Mouse (Mus musculus): ENCODE results near the gene Man2a1.

Man2a1 gene

DNA sequence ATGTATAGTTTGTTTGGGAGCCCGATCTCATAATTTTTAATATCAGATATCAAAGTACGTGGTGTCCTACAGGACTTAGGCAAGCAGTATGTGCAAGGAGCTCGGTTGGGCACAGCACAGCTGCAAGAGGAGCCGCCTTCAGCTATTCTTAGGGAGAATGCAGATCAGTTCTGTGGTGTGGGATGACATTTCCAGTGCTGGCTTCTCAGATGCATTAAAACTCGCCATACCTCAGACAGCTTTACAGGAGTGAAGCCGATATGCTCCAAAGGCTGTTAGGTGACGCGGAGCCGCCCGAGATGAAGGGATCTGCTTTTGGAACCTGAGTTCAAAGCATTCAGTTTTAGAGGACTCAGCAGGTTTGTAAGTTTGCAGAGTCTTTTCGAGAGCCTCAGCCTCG is 30.0 kb downstream of the Man2a1 start:
- no peak for DNase-seq

DNA sequence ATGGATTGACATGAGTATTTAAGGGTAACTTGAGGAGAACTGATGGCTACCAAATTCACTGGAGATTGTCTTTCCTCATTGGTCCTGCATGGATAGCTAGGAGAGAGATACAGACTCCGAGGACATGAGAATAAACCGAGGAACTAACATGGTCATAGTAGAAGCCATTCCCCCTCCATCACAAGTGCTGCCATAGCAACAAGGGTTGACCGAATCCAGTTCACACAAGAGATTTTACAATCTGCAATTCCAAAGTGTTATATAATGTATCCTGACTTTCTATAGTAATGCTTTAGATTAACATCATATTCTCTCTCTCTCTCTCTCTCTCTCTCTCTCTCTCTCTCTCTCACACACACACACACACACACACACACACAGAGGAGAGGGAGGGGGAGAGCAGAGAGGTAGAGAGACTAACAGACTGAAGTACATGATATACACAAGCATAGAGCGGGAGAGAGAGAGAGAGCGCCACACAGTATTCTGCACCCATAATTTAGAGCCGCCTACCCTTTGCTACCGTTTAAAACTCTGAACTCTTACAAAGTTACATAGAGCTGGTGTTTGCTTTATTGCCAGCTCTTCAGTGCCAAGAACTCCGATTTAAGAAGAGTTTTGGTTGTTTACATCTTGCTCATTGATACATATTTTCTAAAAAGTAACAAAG is 37.5 kb downstream of the Man2a1 start:
- no peak for DNase-seq

DNA sequence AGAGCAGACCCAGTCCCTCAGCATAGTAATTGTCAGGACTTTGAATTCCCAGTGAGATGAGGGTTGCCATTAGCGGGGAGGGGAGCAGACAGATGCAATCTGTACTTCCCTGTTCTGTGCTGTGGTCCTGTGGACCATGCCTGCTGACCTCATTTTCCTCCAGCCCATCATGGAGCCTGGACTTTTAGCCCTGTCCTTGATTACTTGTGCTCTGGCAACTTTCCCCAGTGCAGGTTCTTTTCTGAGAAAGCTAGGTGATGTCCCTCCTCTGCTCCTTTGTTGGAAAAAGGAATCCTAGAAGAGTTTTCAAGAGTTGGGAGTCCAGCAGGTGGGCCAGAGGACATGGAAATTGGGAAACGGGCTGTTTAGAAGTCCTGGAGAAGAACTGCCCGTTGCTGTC is 40.8 kb downstream of the Man2a1 start:
- no peak for DNase-seq

- no peak for DNase-seq
Measured at GRCm38 (mm10) chr17:64643644-64644043, 43.1 kb downstream of the Man2a1 start.

- no peak for DNase-seq
Measured at GRCm38 (mm10) chr17:64644888-64645605, 44.5 kb downstream of the Man2a1 start.

DNA sequence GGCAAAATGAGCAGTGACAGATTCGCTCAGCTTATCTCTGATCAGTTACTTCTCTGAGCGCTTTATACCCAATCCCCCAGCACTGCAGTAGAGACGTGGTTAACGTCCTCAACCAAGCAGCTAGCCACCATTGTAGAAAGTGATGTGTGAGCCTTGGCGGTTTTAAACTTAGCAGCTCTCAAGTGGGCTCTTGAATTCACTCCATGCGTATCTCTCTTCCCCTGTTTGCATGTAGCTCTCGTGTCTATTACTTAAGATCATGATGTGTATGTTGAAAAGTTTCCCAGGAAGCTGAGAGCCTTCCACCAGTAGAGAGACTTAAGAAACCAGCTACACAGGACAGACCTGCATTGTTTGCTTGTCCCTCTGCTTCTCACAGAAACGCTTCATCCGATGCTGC is 46.9 kb downstream of the Man2a1 start:
- no peak for DNase-seq

- no peak for DNase-seq
Measured at GRCm38 (mm10) chr17:64650702-64651101, 50.2 kb downstream of the Man2a1 start.

DNA sequence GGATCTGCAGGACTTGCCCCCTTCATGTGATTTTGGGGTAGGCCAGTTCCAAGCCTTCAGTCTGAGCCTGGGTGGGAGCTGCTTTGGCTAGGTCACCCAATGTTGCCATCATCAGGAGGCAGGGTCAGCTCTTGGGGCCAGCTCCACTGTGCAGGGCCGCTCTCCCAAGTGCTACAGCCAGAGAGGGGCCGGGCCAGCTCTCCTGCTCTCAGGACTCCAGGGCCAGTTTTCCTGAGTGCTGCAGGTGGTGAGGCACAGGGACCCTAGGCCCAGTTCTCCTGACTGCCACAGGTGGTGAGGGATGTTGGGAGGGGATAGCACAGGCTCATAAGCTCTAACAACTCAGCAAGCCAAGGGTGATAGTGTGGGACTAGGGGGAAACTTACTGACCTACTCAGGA is 53.1 kb downstream of the Man2a1 start:
- DNase-seq: no peak

GRCm38 (mm10) chr17:64659682-64660081 is 59.1 kb downstream of the Man2a1 start:
- DNase-seq: no peak

GRCm38 (mm10) chr17:64666518-64666917 is 66.0 kb downstream of the Man2a1 start:
- no peak for DNase-seq

GRCm38 (mm10) chr17:64668504-64668903 is 68.0 kb downstream of the Man2a1 start:
- DNase-seq: no peak

DNA sequence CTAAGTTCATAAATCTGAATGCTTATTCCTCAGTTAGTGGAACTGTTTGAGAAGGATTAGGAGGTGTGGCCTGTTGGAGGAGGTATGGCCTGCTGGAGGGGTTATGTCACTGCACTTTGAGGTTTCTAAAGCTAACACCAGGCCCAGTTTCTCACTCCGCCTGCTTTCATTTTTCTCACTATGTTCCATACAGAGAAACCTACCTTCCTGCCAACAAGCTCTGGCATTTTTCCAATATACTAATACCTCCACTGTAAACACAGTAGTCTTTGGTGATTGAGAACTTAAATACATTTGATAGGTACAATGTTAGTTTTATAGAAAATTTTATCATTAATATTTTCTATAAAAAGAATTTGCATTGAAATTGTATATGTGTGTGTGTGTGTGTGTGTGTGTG is 73.9 kb downstream of the Man2a1 start:
- DNase-seq: no peak

DNA sequence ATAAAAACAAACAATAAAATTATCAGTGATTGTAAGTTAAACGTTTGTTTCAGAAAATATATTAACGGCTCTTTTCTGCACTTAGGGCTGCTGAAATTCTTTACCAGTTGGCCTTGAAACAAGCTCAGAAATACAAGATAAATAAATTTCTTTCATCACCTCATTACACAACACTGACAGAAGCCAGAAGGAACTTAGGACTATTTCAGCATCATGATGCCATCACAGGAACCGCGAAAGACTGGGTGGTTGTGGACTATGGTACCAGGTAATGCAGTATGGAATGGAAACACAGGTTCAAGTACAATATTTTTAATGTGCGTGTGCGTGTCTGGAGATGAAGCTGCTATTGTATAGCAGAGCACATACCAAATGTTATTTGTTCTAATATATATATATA is 74.4 kb downstream of the Man2a1 start:
- no peak for DNase-seq

DNA sequence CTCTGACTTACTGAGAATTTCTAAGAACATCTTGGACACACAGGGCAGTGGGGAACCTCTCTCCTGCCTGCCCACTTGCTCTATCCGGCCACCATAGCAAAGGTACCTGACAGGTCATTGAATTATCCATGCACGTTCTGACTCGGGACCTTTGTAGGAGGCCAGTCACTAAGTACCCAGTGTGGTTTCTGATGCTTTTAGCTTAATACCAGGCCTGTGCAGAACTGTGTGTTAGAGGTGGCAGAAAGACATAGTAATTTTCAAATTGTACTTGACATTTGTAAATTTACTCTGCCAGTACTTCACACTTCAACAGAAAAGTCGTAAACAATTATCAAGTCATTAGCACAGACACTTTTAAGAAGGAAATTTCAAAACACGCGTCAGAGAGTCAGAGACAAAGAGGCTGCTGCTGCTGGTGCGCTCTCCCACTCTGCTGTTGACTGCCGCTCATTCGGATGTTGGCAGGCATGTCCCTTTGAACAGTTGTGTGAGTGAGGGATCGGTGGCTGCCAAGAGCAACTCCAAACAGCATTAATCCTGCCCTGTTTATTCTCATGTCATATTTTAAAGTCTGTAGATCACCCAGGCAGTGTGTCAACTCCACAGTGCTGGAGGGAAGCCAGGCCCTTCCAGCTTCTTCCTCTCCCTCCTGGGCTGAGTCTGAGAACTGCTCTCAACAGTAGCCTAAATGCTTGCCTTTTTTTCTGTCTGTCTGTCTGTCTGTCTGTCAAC is 76.4 kb downstream of the Man2a1 start:
- peak; percentile 74 to 88 for DNase-seq

GRCm38 (mm10) chr17:64681461-64681860 is 80.9 kb downstream of the Man2a1 start:
- no peak for DNase-seq

GRCm38 (mm10) chr17:64681927-64682326 is 81.4 kb downstream of the Man2a1 start:
- peak; percentile 67 to 73 for DNase-seq

- DNase-seq: no peak
Measured at GRCm38 (mm10) chr17:64684088-64684487, 83.6 kb downstream of the Man2a1 start.

- peak; percentile 39 to 55 for DNase-seq
Measured at GRCm38 (mm10) chr17:64685216-64685903, 84.8 kb downstream of the Man2a1 start.

DNA sequence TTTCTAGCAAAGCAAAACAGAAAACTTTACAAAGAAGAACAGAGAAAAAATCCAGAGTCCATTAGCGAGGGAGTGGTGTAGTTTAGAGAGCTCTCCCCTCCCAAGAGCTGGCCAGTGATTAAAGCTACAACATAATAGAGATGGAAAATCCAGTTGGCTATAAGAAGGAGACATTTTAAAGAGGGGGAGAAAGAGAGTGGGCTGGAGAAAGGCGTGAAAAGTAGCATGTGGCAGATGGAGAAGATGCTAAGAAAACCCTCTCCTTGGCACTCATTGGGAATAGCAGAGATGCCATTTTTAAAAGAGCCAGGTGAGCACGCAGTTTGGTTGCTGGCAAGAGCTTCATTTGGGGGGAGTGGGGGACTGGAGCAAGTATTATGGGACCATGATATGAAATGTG is 89.1 kb downstream of the Man2a1 start:
- DNase-seq: no peak

DNA sequence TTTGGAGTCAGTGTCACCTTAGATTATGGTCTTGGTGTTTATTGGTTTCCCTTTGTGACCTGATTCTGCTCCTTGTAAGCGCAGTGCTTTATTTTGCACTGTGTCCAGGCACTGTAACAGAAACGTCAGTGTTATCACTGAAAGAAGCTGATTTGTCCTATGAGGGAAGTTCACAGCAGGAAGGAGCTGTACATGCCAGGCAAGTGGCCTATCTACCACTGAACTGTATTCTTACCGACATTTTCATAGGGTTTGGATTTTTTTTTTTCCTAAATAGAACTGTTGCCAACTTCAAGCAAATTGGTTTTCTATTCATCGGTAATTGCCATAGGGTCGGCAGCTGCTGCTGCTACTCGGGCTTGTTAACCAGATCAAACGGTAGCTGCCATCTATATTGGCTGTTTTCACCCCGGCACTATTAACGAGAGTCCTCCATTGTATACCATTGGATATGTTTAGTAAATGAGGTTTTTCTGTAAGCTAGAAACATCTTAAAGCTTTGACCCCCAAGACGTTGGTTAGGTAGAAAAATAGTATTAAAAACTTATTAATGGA is 96.8 kb downstream of the Man2a1 start:
- DNase-seq: no peak

GRCm38 (mm10) chr17:64698516-64698915 is 98.0 kb downstream of the Man2a1 start:
- no peak for DNase-seq

GRCm38 (mm10) chr17:64703649-64704230 is 103.2 kb downstream of the Man2a1 start:
- DNase-seq: no peak

DNA sequence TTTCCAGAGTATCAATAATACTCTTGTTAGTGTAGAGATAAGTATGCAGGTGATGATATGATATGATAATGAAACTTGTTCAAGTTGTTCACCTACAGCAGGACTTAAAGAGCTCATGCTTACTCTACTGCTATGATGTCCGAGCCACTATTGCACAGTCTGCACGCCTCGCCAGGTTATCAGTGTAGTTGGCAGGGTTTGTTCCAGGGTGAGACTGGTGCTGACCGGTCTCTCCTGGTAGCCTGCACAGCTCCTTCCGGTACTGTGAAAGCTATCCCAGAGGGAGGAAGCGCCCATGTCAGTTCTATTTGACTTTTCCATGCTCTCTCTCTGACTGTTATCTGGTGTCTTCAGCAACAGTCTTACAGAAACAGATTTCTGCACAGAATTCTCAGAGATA is 107.0 kb downstream of the Man2a1 start:
- no peak for DNase-seq

Measured in lung, postnatal 4 days (tissue).